Mouse (Mus musculus) lung, postnatal 10 days (tissue): Measurements from ENCODE around the gene Hic2.
"Not testable (repeated sequence)": the region's sequence is repeated elsewhere in the genome, so short reads cannot be mapped to it uniquely, and the experiment has no call there.

ENCODE experiments used
- DNase-seq: peaks from one replicate; pipeline ENCODE4 v3.0.0; 2021

Gene Hic2

DNA sequence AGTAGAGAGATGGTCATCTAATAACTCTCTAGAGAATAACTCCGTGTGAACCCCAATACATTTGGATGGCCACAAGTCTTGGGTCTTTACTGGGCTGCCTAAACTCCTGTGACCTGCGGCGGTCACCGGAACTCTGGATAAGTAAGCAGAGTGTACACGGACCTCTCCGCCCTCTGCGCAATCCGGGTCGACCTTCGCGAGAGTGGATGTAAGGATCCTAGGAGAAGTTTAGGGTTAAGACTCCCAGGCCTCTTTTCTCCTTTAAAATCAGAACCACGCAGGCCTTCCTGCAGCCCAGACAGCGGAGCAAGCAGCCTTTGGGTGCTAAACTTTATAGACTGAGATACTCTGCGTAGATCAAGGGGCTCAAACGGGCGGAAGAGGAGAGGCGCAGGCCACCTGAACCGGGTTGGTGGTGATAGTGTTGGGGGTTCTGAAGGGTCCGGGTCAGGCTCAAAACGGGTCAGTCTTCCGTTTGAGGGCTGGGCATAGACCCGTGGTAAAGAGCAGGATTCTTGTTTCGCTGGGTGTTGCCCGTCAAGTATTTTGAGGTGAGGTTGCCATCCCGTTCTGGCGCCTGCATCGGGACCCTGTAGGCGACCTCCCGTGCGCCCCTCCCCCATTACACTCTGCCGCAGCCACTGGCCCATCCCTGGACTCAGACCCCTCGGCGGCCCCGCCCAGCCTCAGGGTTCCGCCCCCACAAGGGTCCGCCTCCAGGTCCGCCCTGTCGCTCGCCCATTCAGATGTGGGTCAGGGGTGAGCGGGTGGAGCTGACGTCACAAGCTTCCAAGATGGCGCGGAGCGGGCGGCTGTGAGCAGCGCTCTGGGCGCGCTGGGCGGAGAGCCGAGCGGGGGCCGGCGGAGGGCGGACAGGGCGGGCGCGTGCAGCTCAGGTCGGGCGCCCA, at the start of gene Hic2:
Gene Hic2, plus strand, starts transcription at position 779 of the 908 bp plus-strand sequence.
- DNase-seq = peak; percentile 97

DNA sequence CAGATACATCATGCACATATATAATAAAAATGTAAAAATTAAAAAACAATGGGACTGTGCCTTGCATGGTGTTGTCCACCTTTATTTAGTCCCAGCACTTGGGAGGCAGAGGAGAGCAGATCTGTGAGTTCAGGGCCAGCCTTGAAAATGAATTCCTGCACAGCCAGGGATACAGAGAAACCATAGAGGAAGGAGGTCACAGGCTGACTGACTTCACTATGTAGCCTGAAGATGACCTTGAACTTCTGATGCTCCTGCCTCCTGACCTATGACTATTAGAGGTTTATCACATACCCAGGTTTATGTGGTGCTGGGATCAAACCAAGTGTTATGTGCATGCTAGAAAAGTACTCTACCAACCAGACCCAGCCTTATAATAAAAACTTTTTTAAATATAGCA, 47.9 kb upstream of the Hic2 start:
- no peak for DNase-seq

DNA sequence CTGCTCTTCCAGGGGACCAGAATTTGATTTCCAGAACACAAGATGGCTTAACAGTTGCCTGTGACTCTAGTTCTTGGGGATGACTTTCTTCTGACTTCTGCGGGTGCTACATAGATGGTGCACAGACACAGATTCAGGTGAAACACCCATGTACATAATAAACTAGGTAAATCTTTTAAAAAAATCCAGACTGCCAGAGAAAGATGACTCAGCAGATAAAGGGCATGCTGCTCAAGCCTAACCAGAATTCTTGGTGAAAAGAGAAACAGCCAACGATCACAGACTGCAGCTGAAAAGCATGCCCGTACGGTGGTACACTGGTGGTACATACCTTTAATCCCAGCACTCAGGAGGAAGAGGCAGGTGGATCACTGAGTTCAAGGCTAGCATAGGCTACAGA, 39.5 kb upstream of the Hic2 start:
- no peak for DNase-seq

DNA sequence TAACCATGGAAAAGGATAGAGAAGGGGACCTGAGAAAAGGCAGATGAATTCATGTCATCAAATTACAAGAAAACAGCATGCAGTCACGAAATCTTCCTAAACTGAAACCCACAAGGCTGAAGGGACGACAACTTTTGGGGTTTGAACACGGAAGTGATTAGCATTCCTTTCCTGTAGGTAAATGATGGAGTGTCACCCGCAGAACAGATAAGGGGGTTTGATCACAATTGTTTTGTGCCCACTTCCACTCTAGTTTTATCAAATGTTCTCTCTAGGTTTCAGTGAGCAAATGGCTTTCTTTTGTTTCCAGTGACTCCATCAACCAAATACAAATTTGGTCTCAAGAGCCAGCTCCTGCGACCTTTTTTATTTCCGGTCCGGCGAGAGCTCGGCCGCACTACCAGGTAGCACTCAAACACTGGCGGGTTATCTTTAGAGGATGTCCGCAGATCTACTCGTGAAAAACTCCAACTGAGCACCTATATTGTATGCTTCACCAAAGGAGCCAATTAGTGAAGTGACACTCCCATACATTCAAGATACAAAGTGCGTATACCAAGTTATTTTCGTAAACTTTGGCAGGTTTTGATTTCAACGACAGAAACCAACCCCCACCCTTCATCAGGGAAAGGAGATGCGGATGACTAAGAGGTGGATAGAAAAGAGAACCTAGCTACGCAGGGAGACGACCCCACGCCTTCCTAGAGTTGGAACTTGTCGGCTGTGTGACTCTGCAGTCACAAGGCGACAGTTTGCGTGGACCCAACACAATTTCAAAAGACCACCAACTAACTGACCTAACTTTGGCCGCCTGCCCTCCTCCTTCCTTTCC, 33.0 kb upstream of the Hic2 start:
- DNase-seq = no peak

DNA sequence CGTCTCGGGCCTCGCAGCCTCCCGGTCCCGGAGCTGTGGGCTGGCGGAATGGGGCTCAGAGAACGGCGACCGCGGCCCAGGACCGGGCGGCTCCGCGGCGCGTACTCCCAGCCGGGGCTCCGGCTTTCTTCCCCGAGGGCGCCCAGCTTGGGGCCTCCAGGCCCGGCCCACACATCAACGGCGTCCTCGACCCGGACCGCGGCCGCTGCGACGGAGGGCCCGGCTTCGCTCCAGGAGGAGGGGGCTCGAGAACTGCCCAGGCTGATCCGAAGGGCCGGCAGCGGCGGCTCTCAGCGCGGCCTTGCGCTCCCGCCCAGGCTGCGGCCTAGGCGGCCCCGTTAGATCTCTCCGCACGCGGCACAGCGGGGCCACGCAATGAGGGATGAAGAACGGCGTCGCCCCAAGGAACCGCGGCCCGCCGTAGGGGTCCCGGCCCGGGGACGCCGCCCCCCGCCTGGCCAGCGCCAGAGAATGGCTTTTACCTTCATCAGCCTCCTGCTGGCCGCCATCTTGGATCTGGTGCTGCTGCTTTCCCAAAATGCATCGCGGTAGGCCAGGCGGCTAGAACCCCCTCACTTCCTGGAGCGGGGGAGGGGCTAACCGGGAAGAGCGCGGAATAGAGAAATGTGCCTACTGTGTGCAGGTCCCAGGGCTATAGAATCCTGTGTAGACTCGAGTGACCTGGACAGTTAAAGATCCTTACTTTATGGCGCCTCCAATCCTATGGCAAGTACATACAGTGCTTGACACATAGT, 32.2 kb upstream of the Hic2 start:
- peak; percentile 91 for DNase-seq

DNA sequence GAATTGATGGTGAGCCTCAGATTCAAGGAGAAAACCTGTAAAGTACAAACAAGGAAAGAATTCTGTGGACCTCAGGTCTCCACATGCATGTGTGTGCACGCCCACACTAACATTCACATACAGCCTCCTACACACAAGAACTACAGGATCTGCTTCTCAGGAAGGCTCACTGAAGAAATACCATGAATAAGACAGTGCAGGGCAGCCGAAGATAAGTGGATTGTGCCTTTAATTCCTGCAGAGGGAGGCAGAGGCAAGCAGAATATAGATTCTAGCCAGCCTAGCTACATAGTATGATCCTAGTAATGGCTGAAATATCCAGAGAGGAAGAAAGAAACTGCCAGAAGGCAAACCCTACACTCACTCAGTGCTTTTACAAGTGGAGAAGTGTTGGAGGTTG, 31.4 kb upstream of the Hic2 start:
- DNase-seq = no peak

DNA sequence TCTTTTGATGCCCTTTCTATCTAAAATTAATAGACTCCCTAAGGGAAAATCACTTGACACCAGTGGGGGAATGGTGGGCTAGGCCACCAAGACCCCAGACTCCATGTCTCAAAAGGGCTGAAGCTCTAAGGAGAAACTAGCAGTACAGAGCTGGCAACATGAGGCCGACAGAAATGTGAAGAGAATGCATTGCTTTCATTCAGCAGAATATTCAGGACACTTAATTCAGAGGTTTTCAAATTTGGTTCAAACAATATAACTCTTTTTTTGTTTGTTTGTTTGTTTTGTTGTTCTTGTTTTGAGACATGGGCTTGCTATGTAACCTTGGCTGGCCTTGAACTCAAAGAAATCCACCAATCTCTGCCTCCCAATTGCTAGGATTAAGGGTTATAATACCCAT, 30.8 kb upstream of the Hic2 start, which contains the start of gene Ube2l3:
Gene Ube2l3, minus strand, starts transcription at position 101 of the 400 bp plus-strand sequence.
- DNase-seq = no peak

DNA sequence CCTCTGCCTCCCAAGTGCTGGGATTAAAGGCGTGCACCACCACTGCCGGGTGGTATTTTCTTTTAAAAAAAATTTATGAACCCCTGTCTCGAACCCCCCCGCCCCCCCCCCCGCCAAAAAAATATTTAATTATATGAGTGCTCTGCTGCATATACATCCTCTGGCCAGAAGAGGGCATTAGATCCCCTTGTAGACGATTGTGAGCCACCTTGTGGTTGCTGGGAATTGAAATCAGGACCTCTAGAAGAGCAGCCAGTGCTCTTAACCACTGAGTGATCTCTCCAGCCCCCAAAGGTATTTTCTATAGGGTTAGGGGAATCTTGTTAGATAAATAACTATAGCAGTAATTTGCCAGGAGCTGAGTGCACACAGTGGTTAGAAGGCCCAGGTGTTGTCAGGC, 28.4 kb upstream of the Hic2 start:
- DNase-seq = peak; percentile 66

DNA sequence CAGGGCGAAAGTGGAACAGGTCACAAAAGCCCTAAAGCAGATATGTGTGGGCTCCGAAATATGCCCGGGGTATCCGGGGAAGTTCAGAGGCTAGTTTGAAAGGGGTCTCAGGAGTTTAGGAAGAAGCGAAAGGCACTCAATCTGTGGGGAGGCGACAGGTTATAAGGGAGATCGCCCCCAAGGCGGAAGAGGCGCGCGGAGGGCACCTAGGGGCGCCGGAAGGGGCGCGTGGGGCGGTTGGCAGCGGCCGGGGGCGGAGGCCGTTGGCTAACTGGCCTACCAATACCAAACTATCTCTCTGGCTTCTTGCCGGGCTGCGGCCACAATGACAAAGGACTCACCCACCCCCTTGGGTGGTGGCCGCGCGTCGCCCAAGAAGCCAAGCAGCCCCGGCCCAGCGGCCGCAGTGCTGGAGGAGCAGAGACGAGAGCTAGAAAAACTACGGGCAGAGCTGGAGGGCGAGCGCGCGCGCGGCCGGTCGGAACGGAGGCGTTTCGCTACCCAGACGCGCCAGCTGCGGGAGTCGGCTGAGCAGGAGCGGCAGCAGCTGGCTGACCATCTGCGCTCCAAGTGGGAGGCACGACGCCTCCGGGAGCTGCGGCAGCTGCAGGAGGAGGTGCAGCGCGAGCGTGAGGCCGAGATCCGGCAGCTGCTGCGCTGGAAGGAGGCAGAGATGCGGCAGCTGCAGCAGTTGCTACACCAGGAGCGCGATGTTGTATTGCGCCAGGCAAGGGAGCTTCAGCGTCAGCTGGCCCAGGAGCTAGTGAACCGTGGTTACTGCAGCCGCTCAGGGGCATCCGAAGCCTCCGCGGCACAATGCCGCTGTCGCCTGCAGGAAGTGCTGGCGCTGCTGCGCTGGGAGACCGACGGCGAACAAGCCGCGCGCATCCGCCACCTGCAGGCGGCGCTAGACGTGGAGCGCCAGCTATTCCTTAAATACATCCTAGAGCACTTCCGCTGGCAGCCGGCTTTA, 24.7 kb upstream of the Hic2 start, which contains the start of gene Rimbp3:
Gene Rimbp3, plus strand, starts transcription at position 215 of the 973 bp plus-strand sequence.
- peak; percentile 86 for DNase-seq

DNA sequence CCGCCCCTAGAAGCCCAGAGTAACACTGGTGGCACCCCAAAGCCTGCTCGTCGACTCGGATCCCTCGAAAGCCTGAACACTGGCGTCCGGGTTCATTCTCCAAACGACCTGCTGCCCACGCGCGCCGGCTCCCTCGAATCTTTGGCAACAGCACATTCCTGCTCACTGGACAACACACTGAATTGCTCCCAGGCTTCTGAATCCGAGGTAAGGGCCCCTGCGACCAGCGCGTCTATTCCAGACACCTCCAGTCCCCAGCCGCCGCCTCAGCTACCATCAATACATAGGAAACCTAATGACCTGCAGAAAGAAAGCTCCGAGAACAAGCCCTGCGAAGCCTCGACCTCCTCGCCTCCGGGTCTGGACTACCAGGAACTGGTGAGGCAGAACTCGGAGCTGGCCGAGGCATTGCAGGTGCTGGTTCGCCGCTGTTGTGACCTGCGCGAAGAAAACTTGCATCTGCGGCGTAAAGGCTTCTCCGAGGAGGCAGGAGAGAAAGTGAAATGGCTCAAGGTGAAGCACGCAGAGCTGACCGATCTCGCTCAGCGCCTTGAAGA, 23.9 kb upstream of the Hic2 start:
- DNase-seq = peak; percentile 10

DNA sequence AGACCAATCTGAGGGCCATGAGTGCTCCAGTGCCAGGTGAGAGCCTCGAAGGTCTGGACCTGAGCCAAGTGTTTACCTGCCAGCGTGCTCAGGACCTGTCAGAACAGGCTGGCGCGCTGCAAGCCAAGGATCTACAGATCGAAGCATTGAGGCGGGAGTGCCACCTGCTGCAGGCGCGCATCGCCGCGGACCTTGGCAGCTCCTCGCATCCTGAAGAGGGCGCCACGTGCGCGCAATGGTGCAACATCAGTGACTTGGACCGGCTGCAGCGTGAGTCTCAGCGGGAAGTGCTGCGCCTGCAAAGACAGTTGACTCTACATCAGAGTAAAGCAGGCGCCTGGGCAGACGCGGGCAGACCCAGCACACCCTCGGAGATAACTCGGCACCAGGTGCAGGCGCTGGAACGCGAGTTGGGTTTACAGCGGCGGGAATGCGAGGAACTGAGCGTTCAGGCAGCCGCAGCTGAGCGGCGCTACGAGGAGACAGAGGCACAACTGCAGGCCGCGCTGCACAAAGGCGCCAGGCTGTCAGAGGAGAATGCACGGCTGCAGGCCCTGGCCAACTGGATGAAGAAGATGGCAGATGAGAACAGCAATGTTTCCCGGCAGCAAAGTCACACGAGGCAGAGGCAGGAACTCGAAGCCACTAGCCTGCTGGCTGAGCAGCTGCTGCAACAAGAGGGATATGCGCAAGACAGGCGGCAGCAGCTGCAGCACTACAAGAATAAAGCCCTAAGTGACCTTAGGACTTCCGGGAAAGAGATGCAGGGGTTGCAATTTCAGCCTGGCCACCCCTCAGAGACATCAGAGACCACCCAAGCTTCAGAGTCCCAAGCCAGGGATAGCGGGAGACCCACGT, 23.2 kb upstream of the Hic2 start:
- DNase-seq = peak; percentile 91

DNA sequence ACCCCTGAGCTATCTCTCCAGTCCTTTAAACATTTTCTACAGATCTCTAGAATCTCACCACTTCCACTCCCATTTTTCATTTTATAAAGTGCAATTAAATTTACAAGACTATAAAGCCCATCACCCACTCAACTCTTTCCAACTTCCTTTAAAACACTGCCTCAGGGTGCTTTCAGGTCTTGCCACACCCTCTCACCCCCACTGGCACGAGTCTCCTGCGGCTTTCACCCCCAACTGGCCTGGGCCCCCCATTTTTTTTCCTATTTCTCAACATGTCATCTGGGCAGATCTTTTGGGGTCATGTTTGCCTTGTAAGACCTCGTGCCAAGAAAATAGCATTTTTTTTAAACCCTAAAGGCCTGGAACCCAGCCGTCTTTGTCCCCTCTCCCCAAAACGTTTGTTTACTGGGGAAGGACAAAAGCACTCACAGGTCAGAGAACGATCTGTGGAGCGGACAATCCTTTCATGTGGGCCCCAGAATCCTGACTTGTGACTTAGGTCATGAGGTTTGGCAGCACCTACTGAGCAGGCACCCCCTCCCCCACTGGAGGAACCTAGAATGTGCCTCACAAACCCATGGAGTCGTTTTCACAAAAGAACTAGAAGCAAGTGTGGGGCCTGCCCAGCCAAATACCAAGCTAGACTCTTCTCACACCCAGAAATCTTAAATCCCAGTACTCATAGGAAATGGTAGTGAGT, 16.3 kb upstream of the Hic2 start:
- no peak for DNase-seq

DNA sequence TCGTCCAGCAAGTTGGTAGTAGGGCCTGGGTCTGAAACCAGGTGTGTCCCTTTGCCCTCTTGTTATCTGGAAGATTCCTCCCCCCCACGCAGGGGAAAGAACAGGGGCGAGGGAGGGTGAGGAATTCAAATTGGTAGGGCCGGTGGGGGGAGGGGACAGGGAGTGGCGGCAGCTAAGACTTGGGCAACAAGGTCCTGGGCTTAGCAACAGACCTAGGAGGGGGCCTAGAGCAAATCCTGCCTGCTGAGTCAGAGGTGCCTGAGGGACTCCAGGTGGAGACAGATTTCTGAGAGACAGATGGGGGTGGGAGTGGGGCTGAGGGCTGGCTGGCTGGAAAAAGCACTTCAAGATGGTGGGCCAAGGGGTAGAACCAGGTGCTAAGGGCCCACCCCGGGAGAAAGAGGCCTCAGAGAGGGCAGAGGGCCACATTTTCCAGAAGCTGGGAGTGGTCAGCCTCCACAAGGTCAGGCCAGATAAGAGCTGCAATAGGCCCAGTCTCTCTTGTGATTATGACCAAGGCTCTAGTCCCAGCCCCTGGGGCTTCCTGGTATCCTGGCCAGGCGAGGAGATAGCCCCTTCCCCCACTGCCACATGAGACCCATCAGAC, 13.1 kb upstream of the Hic2 start:
- no peak for DNase-seq

DNA sequence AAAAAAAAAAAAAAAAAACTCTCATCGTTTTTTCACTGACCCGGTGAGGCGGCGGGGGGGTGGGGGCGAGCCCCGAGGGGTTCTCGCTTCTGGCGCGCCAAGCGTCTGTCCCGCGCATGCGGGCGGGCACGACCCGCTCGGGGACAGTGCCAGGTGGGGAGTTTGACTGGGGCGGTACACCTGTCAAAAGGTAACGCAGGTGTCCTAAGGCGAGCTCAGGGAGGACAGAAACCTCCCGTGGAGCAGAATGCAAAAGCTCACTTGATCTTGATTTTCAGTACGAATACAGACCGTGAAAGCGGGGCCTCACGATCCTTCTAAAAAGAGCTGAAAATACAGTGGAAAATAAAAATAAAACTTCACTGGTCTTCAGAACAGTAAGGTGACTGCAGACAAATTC, 11.2 kb upstream of the Hic2 start:
- peak; percentile 96 for DNase-seq

DNA sequence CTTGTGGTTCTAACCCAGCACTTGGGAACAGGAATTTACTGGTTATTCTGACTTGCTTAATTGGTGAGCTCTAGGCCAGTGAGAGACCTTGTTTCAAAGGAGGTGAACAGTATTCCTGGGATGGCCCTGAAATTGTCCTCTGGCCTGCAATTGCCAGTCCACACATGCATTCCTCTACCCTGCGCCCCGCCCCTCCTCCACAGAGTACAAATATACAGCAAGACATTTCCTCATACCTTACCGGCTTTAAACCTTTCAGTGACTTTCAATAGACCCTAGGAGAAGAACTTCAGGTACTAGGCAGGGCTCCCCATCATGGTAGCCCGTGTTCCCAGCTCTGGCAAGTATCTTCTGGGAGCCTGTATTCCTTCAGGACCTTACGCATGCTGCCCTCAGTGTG, 7.8 kb upstream of the Hic2 start:
- peak; percentile 28 for DNase-seq

DNA sequence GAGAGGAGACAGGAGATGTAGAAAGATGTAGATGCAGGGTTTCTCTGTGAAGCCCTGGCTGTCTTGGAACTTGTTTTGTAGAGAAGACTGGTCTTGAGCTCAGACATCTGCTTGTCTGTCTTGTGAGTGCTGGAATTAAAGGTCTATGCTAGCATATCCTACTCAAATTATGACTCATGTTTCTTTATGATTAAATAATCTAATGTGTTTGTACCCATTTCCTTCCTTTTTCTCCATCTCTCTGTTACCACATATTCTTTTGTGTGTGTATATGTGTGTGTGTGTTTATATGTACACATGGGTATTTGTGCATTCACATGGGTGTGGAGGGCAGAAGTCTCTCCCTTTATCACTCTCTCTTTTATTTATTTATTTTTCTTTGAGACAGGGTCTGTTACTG, 6.9 kb upstream of the Hic2 start:
- no peak for DNase-seq

DNA sequence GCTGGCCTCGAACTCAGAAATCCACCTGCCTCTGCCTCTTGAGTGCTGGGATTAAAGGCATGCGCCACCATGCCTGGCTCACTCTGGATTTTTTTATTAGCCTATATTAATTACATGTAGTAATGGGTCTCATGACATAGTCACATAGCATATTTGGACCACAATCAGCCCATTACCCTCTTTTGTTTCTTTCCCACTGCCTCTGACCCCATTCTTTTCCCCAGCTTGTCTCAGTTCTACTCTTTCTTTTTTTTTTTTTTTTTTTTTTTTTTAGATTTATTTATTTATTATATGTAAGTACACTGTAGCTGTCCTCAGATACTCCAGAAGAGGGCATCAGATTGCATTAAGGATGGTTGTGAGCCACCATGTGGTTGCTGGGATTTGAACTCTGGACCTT, 1.8 kb upstream of the Hic2 start:
- not testable (repeated sequence) for DNase-seq

DNA sequence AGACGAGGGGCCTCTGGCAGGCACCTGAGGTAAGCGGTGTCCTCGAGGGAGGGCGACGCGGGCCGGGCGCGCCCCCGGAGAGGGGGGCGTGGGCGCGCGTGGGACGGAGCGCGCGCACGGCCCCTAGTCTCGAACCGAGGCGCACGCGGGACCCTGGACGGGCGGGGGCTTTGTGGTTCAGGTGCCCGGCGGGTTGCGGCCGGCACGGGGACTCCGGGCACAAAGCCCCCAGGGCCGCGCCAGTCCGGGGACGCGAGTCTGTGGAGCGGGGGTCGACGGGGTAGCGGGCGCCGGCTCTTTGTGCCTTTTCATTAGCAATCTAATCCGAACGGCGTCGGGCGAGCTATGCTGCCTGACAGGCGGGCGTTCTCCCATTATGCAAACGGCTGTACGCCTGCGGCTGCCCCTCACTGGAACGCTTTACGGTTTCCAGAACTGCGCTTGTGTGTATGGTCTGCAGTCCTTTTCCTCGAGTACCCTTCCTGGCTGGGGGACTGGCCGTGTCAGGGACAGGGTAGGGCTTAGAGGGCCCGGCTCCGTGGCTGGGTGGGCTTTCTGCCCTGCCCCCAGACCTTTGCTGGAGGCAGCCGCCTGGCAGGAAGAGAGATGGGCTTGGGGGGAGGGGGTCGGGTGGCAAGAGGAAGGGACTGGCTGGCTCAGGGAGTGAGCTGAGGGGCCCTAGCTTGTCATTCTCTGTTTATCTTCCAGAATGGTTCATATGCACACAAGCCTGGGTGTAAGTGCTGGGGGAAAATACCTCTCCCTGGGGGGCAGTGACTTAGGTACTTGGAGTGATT, 528 bp downstream of the Hic2 start:
- DNase-seq = peak; percentile 52
